Mouse (Mus musculus) lung, postnatal 4 days (tissue): ENCODE data around the gene Cdc20b.
A peak's percentile ranks its signal among the peaks of the same experiment; 100 is the strongest.

Experiments used
- DNase-seq, 2 experiments: peaks; one replicate each; pipeline ENCODE4 v3.0.0; 2021

Cdc20b gene

GRCm38 (mm10) chr13:113031792-113032571 is 2.9 kb upstream of the Cdc20b start:
- DNase-seq: peak; percentile 25 to 39

DNA sequence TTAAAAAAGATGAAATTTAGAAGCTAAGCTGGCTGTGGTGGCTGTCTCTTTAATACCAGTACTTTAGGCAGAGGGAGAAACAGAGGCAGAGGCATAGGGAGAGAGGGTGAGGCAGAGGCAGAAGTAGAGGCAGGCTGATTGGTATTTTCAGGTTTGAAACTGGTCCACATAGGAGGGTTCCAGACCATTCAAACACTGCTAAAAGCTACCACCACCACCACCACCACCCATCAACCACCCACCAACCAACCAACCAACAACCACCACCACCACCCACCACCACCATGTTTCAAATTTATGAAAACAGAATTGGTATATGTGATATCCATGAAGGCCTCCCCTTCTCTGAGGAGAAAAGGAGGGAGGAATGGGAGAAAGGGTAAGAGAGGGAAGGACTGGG is 2.1 kb upstream of the Cdc20b start:
- DNase-seq: no peak

GRCm38 (mm10) chr13:113034271-113034886 is 532 bp upstream of the Cdc20b start:
- no peak for DNase-seq

DNA sequence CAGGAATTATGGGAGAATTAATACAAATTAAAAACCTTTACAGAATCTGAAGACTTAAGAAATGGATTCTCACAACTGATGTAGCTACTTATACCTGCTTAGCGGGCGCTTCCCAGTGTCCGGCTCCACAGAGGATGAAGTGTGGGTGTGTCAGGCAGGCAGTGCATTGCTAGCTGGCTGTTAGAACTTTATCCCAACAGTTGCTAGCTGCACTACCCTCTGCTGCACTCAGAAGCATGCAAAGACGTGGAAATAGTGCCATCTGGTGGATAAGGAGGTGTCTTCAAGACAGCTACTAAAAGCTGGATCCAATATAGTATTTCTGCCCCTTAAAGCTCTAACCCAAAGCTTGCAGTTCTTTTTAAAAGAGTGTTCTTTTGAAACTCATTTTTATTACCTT is 941 bp downstream of the Cdc20b start:
- peak; percentile 45 to 82 for DNase-seq

- no peak for DNase-seq
Measured at GRCm38 (mm10) chr13:113044876-113045275, 10.0 kb downstream of the Cdc20b start.

DNA sequence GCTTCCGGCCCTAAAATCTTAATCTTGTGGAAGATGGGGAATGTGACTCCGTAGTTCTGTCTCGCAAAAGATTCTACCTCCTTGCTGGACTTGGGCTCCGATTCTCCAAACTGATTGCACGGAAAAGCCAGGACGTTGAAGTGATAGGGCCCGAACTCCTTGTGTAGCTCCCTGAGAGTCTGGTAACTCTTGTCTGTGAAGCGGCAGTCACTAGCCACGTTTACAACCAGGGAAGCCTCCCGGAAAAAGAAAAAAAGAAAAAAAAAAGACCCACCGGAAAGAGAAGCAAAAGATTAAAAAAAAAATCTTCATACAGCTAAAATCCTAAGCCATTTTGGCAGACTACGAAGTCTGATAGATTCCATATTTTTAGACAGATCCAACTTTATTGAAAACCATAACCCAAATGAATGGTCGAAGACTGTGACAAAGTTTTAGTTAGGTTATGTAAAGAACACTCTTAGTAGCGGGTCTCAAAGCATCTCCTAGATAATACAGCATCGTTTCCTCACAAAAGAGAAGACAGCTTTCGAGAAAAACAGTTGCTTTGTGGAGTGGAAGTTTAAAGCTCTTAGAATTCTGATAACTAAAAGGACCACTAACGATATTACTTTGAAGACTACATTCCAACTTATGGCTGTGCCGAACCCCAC is 10.7 kb downstream of the Cdc20b start:
- DNase-seq: no peak

DNA sequence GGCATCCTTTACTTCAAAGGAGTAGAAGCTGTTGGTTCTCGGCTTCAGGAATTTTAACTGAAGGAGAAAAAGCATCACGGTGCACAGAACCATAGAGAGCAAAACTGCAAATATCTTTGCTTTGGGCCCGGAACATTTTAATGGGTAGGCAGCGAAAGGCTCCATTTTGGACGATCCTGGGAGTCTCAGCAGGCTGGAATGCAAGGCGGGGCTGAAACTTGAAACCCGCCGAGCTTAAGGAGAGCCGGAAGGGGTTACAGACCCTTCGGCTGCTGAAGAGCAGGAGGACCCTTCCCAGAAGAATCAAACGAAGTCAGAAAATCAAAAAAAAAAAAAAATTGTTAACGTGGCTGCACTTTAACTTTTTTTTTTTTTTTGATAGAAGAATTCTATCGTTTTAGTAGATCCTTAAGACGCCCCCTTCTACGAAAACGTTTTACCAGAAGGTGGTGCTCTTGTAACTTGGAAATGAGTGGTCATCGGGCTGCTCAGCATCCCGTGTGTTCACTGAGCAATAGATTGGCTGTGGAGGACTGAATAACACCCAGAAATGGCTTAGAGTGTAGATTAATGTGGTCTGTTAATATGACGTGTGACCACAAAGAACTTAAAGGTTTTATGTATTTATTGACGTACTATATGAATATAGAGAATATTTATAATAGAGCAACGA is 11.4 kb downstream of the Cdc20b start, which contains the start of gene Gpx8:
TSS of gene Gpx8 (minus strand) at position 200 of the 673 bp plus-strand sequence.
- DNase-seq: peak; percentile 71 to 75

GRCm38 (mm10) chr13:113047018-113047417 is 12.1 kb downstream of the Cdc20b start:
- DNase-seq: no peak

DNA sequence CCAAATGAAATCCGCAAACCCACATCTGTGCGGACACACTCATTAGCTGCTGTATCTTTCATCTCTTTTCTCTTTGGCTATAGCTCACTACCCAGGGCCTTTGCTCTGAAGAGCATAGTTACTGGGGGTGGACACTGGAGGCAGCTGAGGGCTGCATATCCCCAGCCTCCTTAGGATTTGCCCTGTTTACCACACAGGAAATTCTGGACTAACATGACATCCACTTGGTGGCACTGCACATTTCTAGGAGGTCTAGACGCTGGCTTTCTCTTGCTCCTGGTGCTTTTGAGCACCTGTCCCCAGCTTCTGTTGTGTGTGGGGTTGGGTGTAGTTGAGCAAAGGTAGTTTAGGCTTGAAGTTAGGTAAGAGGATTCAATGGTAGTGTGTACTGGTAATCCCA is 12.7 kb downstream of the Cdc20b start:
- DNase-seq: no peak

DNA sequence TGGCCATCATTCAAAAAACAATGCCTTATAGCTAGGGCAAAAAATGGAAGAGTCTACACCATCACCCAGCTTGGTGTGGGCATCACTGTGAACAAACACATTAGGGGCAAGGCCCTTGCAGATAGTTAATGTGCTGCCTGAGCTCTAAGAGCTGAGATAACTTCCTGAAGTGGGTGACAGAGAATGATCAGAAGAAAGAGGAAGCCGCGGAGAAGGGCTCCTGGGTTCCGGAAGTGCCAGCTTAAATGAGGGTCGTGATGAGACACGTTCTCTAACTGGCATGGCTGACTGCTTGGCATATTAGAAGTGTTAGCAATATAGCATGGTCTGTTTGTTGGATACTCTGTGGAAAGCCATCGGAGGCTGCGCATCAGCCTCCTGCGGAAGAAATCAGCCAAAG is 19.3 kb downstream of the Cdc20b start:
- DNase-seq: no peak

GRCm38 (mm10) chr13:113055826-113056225 is 20.9 kb downstream of the Cdc20b start:
- peak; percentile 23 to 35 for DNase-seq

- DNase-seq: no peak
Measured at GRCm38 (mm10) chr13:113061746-113062145, 26.8 kb downstream of the Cdc20b start.

DNA sequence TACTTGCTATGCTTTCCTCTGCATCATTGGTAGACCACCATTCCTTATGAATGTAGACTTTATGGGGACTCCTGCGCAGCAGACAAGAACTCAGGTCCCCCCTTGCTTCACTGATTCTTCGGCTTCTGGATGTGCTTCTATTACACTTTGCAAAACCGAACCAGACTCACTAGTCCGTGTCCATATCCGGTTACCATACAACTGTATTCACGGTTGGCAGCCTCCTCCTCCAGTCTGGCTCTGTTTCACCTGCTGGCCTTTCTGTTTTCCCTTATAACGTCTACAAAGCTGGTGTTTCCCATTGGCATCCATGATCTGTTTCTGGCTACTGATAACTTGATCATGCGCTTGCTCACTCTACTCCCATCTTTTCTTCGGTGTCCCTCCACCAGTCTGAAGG is 29.6 kb downstream of the Cdc20b start:
- DNase-seq: no peak

- DNase-seq: no peak
Measured at GRCm38 (mm10) chr13:113079021-113079420, 44.1 kb downstream of the Cdc20b start.

DNA sequence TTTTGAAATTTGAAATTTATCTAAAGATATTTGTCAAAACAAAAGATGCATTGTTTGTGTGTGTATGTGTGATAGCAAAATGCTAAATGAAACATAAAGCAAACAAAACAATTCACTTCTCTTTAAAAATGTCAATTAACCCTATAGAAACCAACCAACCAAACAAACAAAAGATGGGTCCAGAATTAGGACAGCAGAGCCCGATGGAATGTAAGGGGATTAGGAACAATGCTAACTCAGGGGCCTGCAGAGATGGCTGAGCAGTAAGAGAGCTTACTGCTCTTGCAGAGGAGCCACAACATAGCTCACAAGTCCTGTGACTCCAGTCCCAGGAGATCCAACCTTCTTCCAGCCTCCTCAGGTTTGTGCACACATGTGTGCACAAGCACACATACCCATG is 47.2 kb downstream of the Cdc20b start:
- no peak for DNase-seq

GRCm38 (mm10) chr13:113084732-113085131 is 49.8 kb downstream of the Cdc20b start:
- no peak for DNase-seq

- no peak for DNase-seq
Measured at GRCm38 (mm10) chr13:113087226-113088017, 52.5 kb downstream of the Cdc20b start.

GRCm38 (mm10) chr13:113090489-113090888 is 55.6 kb downstream of the Cdc20b start:
- no peak for DNase-seq

DNA sequence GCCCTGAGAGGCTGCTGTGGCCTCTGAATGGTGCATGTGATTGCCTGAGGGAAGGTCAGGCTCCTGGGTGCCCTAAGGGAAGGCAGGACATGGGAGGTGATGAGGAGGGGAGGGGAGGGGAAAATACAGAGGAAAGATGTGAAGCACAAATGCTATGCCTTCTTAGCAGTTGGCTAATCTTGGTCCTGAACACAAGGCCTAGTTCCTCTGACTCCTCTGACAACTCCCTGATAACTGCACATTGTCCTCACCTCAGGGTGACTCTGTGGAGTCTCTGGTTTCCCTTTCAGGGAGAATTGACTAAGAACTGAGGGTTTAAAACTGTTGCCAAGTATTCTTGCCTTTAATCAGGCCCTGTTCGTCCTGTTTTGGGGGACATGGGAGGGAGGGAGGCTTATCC is 59.7 kb downstream of the Cdc20b start:
- no peak for DNase-seq

DNA sequence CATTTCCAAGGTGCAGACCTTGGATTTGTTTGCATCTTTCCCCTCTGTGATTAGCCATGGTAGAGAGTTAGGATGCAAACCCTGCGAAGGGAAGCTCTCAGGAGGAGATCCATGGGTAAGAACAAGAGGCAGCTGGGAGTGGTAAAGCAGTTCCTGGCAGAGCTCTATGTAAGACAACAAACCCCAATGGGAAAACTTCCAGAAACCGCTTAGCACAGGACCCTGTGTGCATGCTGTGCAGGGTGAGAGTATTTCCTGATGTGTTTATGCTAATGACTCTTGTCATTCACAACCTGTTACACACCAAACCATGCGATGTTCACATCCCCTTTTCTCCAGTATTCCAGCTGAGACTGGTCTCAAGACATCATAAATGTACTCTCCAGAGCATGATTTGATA is 62.1 kb downstream of the Cdc20b start:
- DNase-seq: no peak

DNA sequence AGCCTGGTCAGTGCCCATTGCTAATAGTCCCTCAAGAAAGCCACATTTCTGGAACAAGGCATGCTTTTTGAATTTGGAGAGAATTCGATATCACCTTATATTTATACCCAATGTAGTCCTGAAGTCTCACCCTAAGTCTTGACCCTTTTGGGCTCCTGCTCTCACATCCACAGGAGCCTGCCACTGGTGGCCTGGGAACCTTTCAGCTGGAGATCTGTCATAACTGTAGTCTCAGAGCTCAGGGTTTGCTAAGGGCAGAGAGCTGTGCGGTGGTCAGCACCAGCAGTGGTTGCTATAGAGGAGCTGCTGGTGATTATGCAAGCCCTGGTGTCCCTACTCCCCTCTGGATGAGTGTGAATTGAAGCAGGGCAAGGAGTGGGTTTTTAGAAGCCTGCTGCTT is 63.5 kb downstream of the Cdc20b start:
- no peak for DNase-seq

DNA sequence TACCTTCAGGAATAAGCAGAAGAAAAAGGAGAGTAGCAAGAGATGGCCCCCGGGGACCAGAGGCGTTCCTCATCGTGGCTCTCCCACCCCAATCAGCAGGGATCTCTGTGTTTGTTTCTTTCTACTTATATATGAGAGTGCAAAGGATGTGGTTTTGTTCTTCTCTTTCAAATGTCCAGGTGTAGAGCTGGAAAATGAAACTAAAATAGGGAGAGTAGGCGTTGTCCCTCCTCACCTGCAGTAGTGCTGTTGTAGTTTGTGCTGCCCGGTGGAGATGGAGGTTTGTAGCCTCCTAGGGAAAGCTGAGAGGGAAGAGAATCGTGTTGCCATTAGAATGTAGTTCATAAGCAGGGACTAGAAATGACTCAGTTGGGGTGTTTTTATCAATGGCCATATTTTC is 66.0 kb downstream of the Cdc20b start, which contains the start of gene Gzma:
TSS of gene Gzma (minus strand) at position 103 of the 400 bp plus-strand sequence.
- DNase-seq: no peak
